Mouse (Mus musculus) left cerebral cortex, postnatal 14 days (tissue): ENCODE data around the gene Tcaf1. TPM values are rescaled to one million over a fixed set of nuclear protein-coding genes. Genes with fewer than 3 reads are reported as not detected.

Experiments used
- DNase-seq, 2 experiments: peaks; one replicate each; pipeline ENCODE4 v3.0.0; 2021 to 2022; ENCODE audit warnings: low spot score in 2 of 2, mixed read lengths in 1 of 2
- intact Hi-C: fragments of 180-260 bp; cut with DNase I; formaldehyde crosslinking; loops from one replicate; pipeline ENCODE4 v1.15.1; 2025
- long read RNA-seq, 2 experiments: library from polyadenylated mRNA; stranded (forward); transcript quantifications; one replicate each; pipeline ENCODE4 v2.0.0; 2021
- total RNA-seq, 2 experiments: library from RNA; stranded (reverse); gene quantifications; 2 replicates each; pipeline ENCODE4 v1.2.3; 2021

Tcaf1 gene
- 100 to 1,000 TPM; 226 to 234 TPM for total RNA-seq
- long read RNA-seq, experiment 1, full-length matches to known transcripts = 40 of 148 reads
- long read RNA-seq, experiment 1, partial matches to known transcripts = 63 of 148 reads
- long read RNA-seq, experiment 1, other reads (novel, unspliced or antisense) = 45 of 148 reads
- long read RNA-seq, experiment 2, full-length matches to known transcripts = 39 of 114 reads
- long read RNA-seq, experiment 2, partial matches to known transcripts = 47 of 114 reads
- long read RNA-seq, experiment 2, other reads (novel, unspliced or antisense) = 28 of 114 reads

DNA sequence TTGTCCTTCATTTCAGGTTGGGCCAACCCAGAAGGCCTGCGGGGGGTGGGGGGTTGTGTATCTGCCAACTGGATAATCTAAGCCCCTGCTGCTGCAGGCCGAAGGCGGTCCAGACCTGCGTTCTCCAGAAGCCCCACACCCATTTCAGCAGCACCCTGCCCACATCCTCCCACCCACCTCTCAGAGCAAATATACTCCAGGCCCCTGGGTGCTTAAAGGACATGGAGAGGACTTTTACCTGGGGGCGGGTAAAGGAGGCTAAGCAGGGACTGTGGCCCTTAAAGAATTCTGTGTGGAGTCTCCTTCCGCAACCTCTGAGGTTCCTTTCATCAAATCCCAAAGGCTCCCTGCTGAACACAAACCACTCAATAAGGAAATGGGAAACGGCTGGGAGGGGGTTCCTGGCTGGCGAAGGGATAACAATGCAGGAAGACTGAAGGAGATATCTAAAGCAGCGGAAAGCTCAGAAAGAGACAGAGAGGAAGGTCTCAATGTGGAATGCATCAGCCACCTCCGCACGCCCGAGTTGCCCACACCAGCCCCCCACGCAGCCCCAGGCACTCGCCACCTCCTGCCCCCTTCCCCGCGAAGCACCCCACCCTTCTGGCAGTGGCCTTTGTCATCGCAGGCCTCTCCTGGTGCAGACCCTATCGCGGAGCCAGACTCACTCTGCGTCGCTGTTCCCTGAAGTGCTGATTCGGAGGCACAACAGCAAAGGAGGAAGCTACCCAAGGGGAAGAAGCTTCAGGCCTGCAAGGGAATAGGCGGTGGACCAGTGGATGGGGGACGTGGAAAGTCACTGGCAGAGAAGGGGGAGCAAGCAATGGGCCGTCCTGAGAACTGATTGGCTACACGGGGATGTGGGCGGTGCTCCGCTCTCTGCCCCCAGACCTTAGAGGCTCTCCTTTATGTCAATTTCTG, at the start of gene Tcaf1:
Gene Tcaf1 (minus strand): TSS at position 798 of the 921 bp plus-strand sequence.
- intact Hi-C loops = no loop called here
- DNase-seq = peak; percentile 90 to 96

DNA sequence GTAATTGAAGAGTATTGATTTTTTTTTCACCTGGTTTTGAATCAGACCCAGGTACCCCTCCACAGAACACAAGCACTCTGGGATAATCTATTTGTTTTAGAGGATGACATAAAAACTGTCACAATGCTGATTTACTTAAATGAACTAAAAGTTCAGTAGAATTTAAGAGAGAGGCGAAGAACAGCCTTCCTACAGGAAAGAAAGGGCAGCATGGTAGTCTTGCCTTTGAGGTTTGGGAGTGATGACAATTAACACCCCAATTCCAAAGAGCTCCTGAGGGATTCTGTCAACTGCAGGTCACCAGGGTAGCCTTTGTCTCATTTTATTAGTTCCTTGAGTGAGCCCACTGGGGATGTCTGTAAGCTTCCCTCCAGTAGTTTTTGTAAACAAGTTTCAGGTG, 46.2 kb upstream of the Tcaf1 start, which contains the start of gene Olfr38:
Gene Olfr38 (plus strand): TSS at position 301 of the 400 bp plus-strand sequence.
- intact Hi-C loops = no loop called here
- no peak for DNase-seq

DNA sequence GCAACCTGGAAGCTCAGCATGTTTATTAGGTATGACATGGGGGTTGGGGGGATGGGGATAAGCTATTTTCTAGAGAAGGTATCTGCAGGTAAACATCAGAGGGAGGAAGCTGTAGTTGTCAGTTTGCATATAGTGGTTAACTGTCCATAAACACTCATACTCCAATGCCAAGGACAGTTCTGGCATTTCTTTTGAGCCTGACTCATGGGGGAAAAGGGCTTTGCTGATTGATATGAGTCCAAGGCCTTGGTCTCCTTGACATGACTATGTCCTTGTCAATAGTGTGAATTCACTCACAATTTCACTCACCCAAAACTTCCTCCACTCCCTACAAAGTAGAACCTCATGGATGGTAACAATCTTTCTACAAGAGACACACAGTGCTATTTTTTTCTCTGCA, 38.0 kb upstream of the Tcaf1 start:
- no peak for DNase-seq
- intact Hi-C loops = no loop called here

DNA sequence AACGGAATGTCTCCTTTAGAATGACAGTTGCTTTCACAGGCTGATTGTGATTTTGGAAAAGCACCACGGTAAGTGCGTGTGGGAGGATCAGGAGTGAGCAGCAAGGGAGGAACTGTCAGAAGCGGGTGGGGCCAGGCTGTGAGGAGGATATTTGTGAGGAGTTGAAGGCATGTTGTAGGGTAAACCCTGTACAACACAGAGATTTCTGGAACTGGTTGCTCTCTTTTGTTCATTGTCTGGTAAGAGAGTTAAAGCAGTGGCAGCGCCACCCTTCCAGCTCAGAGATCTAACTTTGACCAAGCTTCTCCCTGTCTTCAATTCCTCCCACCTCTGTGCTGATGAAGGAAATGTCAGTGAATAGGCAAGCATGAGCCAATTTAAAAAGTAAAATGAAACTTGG, 32.4 kb upstream of the Tcaf1 start:
- no peak for DNase-seq
- intact Hi-C loops = no loop called here

DNA sequence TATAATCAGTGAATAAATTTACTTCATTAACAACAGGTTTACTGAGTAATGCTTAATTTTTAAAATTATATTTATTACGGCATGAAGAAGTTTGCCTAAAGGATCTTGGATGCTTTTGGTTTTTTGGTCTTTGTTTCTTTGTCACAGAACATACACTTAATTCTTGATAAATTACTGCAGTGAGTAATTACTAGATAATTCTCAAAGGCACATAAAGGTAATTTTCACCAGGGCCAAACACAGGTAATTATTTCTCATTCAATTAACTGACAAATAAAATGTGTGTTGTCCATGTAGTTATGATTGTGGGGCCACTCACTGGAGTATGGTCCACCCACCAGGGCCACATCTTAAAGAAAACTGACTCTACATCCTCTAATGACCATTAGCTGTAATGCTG, 29.2 kb upstream of the Tcaf1 start, which contains the start of gene Olfr453:
Gene Olfr453 (plus strand): TSS at position 301 of the 400 bp plus-strand sequence.
- no peak for DNase-seq
- intact Hi-C loops = no loop called here

DNA sequence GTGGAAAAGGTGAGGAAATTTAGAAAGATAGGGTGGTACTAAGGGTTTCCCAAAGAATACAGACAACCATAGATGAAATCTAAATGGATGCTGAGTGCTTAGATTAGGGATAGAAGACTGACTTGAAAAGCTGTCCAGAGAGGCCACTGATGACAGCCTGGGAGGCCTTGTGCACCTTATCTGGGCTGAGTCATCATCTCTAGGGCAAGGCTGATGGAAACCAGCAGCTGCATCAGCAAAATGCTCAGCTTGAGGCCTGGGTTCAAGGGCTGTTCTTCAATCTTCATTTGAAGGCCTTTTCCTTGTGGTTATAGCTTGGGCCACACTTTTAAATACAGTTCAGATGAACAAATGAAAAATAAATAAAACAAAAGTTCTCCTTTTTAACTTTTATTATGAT, 8.1 kb upstream of the Tcaf1 start:
- intact Hi-C loops = no loop called here
- DNase-seq = no peak

DNA sequence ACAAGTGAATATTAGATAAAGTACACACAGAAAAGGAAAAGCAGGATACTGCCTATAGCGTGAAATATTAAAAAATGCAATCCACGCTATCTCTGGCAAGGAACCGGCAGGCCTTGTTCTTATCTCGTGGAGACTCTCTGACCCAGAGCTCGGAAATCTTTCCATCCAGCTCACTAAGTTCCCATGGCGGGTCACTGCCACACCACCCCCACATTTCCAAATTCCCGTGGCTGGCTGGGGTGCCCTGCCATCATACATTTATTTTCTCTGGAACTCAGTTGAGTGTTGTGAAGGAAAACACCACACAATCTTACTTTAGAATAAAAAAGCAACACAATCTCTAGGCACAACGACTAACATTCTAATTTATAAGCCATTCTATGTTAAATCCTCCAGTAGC, 4.8 kb upstream of the Tcaf1 start:
- DNase-seq = no peak
- intact Hi-C loops = no loop called here

DNA sequence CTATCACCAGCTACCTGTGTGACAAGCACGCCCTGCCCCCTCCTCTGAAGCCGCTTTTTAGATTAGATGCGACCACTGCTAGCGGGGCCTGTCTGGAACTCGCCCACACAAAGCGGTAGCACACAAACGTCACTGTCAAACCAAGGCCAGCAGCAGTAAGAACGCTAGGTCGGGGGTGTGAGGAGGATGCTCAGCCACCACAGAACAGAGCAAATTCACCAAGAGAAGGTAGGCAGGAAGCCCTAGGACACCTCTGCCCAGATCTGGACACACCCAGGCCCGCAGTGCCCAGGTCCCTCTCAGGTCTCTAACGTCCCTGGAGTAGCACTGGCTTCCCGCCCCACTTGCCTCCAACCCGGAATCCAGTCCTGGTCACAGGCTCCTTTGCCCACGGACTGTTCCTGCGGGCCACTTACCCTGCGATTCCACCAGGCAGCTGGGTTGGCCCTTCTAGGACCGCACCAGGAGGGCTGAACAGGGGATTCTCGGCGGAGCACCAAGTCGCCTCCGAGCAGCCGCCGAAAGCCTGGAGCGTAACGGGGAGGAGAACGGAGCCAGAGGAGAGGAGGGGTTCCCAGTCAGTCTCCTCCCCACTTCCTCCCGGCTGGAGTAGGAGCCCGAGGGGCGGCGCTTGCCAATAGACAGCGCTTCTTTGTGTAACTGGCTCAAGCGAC, 17.2 kb downstream of the Tcaf1 start:
- peak; percentile 86 to 89 for DNase-seq
- intact Hi-C loops = no loop called here

DNA sequence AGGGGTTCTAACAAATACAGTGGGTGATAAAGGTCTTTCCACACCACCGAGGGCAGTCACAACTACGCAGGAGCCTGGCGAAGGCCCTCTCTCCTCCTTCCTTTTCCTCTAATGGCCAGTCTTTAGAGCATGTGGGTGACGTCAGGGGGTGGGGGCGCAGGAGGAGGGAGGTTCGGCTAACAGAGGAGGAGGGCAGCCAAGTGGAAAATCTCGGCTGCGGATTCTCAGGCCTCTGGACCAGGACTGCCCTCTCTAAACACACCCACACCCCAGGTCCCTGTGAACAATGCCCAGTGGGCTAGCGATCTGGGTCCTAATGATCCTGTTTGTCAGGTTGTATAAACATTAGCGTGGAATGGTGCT, 17.8 kb downstream of the Tcaf1 start:
- intact Hi-C loops = no loop called here

DNA sequence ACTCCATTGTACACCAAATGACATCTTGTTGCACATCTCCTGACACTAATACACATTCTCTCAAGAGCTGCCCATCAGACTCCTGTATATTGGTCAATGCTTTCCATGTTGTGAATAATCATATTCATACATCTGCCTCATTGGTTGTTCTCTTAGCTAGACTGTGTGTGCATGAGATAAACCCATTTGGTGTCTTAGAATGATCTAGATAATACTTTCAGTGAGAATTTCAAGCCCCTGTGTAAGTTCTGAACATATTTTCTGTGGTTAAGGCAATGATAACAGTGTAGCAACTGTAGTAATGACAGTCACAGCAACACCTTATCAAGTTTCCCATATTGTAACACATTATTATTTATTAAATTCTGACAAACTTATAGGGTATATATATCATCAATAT, 20.1 kb downstream of the Tcaf1 start:
- DNase-seq = no peak
- intact Hi-C loops = no loop called here

More for the DNA sequence above, 17.8 kb downstream of the Tcaf1 start:
- peak; percentile 74 to 78 for DNase-seq

DNA sequence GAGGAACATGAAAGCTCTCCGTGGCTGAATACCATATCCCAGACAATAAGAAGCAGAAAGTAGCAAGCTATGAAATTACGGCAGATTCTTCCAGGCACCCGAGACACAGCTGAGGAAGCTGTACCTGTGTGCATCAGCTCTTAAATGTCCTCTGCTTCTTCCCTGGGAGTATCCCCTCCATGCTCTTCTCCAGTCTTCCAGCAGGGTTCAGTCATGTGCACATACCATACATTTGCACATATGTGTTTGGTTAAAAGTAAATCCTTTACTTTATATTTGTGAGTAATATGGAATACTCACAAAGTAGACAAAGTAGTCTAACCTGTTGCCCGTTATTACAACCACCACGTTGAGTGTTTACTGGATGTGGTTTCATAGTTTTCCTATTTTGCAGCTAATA, 22.0 kb downstream of the Tcaf1 start:
- intact Hi-C loops = no loop called here
- no peak for DNase-seq

DNA sequence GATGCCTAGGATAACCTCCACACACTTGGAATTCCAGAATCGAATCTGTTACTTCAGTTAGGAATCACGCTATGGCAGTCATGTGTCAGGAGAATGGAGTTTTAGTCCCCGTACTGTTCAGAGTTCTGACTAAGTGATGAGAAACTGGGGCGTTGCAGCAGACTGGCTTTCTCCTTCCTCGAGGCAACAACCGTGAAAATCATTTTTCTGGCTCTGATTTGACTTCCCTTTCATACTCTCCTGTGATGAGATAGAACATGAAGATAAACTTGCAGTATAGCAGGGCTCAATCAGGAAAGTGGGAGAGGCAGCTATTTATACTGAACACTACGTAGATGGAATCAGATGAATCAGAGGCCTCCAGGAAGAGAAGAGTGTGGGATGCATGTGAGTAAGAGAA, 29.8 kb downstream of the Tcaf1 start:
- peak; percentile 25 to 33 for DNase-seq
- intact Hi-C loops = no loop called here

DNA sequence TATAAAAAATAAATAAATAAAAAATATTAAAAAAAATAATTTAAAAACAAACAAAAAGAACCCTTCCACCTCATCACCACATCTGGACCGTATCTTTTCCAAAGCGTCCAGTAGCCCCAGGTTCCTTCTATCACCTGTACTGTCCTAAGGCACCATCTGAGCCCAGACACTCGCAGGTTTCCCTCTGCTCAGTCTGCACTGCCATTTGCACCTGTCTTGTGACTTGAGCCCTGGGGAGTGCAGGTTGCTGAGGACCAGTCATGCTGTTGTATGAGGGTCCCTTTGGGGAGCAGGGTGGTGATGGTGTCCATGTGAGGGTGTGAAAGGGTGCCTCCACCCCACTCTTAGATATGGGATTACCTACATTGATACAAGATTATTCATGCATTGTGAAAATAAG, 33.9 kb downstream of the Tcaf1 start:
- no peak for DNase-seq
- intact Hi-C loops = no loop called here

DNA sequence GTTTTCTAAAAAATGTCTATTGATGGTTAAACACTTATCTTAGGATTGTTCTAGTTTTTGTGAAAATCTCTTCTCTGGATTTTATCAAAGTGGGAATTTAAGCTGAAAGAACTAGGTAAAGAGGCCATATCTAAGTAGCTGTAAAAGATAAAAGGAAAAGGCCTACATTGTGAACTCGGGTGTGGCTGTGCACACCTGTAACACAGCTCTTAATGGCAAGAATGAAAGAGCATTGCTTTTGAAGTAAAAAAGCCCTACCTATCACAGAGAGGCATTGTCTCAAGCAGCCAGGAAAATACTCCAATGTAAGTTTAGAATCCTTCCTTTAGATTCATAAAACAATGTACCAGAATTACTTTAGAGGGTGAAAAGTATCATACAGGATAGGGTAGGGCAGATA, 38.1 kb downstream of the Tcaf1 start:
- intact Hi-C loops = no loop called here
- no peak for DNase-seq

DNA sequence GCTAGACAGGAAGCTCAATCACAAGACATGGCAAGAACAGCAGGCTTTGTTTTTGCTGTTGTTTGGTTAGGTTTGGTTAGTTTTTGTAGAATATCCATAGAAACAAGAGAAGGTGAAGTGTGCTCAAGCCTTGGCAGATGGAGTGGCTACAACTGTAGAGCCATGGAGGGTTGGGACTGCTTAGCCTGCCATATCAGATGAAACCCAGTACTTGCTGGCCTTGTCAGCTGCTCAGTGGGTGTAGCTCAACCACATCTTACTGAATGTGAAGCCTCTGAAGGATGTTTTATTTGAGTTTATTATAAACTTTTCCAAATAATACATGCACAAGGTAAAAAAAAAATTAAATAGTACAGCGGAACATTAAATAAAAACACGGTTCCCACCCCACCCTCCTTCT, 42.2 kb downstream of the Tcaf1 start:
- intact Hi-C loops = no loop called here
- DNase-seq = no peak

DNA sequence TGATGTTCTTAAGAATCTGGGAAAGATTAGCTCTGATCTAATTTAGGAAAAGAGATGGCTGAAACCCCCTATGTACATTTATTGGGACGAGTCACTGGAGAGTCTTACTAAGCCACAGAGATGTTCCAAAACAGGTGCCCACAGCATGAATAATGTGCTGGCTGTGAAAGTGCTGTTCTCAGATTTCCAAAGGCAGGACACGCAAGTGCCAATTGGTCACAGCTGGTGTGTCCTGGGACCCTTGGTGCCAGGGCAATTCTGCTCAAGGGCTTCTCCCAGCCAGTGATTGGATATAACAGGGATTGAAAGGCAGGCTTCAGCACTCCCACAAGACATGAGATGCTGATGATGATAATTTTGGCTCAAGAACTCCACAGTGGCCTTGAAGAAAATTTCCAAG, 48.1 kb downstream of the Tcaf1 start:
- no peak for DNase-seq

DNA sequence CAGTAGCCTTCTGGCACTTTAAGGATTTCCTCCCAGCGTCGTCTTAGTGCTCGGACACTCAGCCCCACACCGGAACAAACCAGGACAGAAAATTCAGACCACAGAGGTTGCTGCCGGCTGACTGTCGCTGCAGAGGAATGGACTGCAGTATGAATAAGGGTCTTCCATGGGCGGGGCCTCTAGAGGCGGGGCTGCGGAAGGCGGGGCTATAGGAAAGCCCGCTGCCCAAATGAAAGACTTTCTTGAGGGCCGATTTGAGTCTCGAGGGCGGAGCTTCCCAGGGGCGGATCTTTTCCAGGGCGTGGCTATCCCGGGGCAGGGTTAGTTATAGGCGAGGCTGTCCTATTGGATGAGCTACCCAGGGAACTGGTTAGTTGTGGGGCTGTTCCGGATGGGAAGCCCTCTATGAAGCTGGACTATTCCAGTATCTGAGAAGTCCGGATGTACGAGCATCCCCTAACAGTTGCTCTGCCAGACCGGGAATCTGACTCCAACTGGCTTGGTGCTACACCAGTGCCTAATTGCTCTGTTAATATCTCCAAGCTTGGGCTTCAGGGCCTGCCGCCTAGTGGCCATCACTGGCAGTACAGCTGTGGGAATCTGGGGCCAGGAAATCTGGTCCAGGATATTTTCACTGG, 64.9 kb downstream of the Tcaf1 start, which contains the start of gene Tcaf2:
Gene Tcaf2 (minus strand): TSS at position 343 of the 638 bp plus-strand sequence.
- intact Hi-C loops = no loop called here

More for the DNA sequence above, 48.1 kb downstream of the Tcaf1 start:
- intact Hi-C loops = no loop called here

DNA sequence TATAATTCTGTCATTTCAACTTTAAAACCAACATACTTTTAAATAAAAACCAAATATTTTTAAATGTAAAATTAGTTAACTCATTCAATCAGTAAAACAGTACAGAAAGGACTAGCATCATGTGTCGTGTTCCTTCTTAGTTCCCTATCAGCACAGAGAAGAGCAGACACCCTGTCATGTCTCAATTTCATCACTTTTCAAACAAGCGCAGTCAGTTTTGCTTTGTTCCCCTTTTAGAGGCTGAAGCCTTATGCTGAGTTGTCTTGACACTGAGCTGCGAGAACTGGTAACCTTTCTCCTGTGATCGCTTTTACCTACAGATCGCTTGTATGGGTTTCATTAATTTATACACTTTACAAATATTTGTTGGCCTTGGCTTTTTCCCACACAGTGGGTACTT, 75.5 kb downstream of the Tcaf1 start:
- intact Hi-C loops = no loop called here
- DNase-seq = no peak

More for the DNA sequence above, 64.9 kb downstream of the Tcaf1 start, which contains the start of gene Tcaf2:
- peak; percentile 51 to 64 for DNase-seq

DNA sequence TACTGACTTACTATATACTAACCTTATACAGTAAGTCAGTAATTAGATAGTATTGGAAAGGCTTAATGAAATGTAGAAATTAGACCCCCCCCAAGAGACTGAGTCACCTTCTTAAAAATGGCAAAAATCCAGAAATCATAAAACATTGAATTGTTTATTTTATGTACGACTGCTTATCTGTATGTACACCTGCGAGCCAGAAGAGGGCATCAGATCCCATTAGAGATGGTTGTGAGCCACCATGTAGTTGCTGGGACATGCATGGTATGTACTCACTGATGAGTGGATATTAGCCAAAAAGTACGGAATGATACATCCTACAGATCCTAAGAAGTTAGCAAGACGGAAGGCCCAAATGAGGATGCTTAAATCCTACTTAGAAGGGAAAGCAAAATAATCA, 78.5 kb downstream of the Tcaf1 start:
- intact Hi-C loops = no loop called here
- DNase-seq = no peak
